8 mouse cellular contexts compared by ENCODE assay signal in genomic region chr17:56133457-56134363, GRCm38 (mm10). TPM values are rescaled to one million over a fixed set of nuclear protein-coding genes. Genes with fewer than 3 reads are reported as not detected.
DNase-seq lines count a peak whose midpoint lies in the region; ATAC-seq and TF ChIP-seq lines count a peak whose summit lies in the region.

No protein-coding gene starts in this region.

- no peak for TF ChIP-seq CTCF in spleen, adult 2 months (IDR thresholded peaks at IDR 0.05; ENCODE audit: extremely low read depth, insufficient read depth, insufficient read length, insufficient replicate concordance)

- peaks cover 5% of the 10 kb centered on the region; the same call in 1 of the 2 replicates for H3K4me1 ChIP-seq in spleen, adult 2 months (ENCODE audit: control insufficient read depth, insufficient read depth, insufficient read length)
- peaks cover 26% of the 10 kb centered on the region for H3K4me1 ChIP-seq in embryonic facial prominence, embryonic 13.5 days
- peaks cover 66% of the 10 kb centered on the region for H3K4me1 ChIP-seq in megakaryocyte, embryonic 14.5 days

- DNase-seq in spleen, adult 2 months (ENCODE audit: low read depth in 1 of 2, low spot score in 2 of 2): peak in 1 of 2 experiments; percentile 32
- DNase-seq in spleen, adult 12 weeks (ENCODE audit: low spot score): no peak
- peak; percentile 68 to 74 for DNase-seq in heart, postnatal 14 days
- peak; percentile 86 to 87 for DNase-seq in kidney, postnatal 36 days
- no peak for DNase-seq in frontal cortex, postnatal 14 days (ENCODE audit: low spot score in 2 of 2)
- DNase-seq in right cerebral cortex, postnatal 14 days: no peak

- ATAC-seq in embryonic facial prominence, embryonic 13.5 days (ENCODE audit: insufficient number of reproducible peaks, insufficient read depth, low FRiP score, low TSS enrichment, low read depth): peak; percentile 32; the same call in 1 of the 2 replicates

- H3K27ac ChIP-seq in spleen, adult 2 months (ENCODE audit: insufficient read depth, low read length): peak overlapping the region; percentile 47
- peak overlapping the region; percentile 45 for H3K27ac ChIP-seq in embryonic facial prominence, embryonic 13.5 days

- 2% methylated on average over 21 of the region's 21 CpGs for WGBS in spleen, adult 2 months
- 18% methylated on average over 19 of the region's 21 CpGs for WGBS in embryonic facial prominence, embryonic 13.5 days

- peak overlapping the region; percentile 56; the same call in 1 of the 2 replicates for H3K4me3 ChIP-seq in spleen, adult 2 months (ENCODE audit: extremely low read depth, insufficient read depth, insufficient read length)
- H3K4me3 ChIP-seq in embryonic facial prominence, embryonic 13.5 days: peak overlapping the region; percentile 36
- peak overlapping the region; percentile 96 for H3K4me3 ChIP-seq in megakaryocyte, embryonic 14.5 days (replicated peaks)

- no peaks in the 10 kb centered on the region for H3K36me3 ChIP-seq in spleen, adult 2 months (ENCODE audit: control insufficient read depth, insufficient read depth, low read length)
- peaks cover 12% of the 10 kb centered on the region; the same call in 1 of the 2 replicates for H3K36me3 ChIP-seq in embryonic facial prominence, embryonic 13.5 days
- H3K36me3 ChIP-seq in megakaryocyte, embryonic 14.5 days (replicated peaks; ENCODE audit: low read length): peaks cover 34% of the 10 kb centered on the region

- intact Hi-C loops in heart, postnatal 14 days (cut with DNase I): no loop called here

- no peaks in the 10 kb centered on the region for H3K9me3 ChIP-seq in embryonic facial prominence, embryonic 13.5 days
- no peaks in the 10 kb centered on the region for H3K9me3 ChIP-seq in megakaryocyte, embryonic 14.5 days

- H3K4me2 ChIP-seq in embryonic facial prominence, embryonic 13.5 days: peak overlapping the region; percentile 64

- H3K27me3 ChIP-seq in spleen, adult 2 months (ENCODE audit: control insufficient read depth, insufficient read depth, low read length): 0 out of 2 replicates have a peak, but pooled peaks cover under 1% of the 10 kb centered on the region
- peaks cover 23% of the 10 kb centered on the region for H3K27me3 ChIP-seq in embryonic facial prominence, embryonic 13.5 days
- peaks cover 16% of the 10 kb centered on the region for H3K27me3 ChIP-seq in megakaryocyte, embryonic 14.5 days (replicated peaks)

- peak overlapping the region; percentile 53; the same call in 1 of the 2 replicates for H3K9ac ChIP-seq in embryonic facial prominence, embryonic 13.5 days

- no peak for TF ChIP-seq POLR2A in spleen, adult 2 months (IDR thresholded peaks at IDR 0.05; ENCODE audit: low read depth, low read length)

RNA-seq across cellular contexts. Expression of gene Sema6b, which starts 6.4 kb away (rescaled TPM):
- 9.1 and 11.8 TPM in 2 replicates for polyA plus RNA-seq in spleen, adult 2 months (2012; rRNA removed)
- 2.4 and 2.5 TPM in 2 replicates for polyA plus RNA-seq in embryonic facial prominence, embryonic 13.5 days (2015; fragmentation: Nextera tagmentation; extraction: Ambion mirVana)
- total RNA-seq in heart, postnatal 14 days (2021): 10 to 100 TPM; 14.5 to 14.7 TPM
- 19.4 and 37.0 TPM in 2 replicates for polyA plus RNA-seq in megakaryocyte, embryonic 14.5 days (2012; ENCODE audit: insufficient read depth, low replicate concordance)

RNA-seq across cellular contexts. Expression of gene Lrg1, which starts 11.9 kb away (rescaled TPM):
- polyA plus RNA-seq in spleen, adult 2 months (2012; rRNA removed): 56.0 and 79.2 TPM in 2 replicates
- polyA plus RNA-seq in embryonic facial prominence, embryonic 13.5 days (2015; fragmentation: Nextera tagmentation; extraction: Ambion mirVana): 0.24 and 0.30 TPM in 2 replicates
- total RNA-seq in heart, postnatal 14 days (2021): 10 to 100 TPM; 36.7 to 45.8 TPM
- polyA plus RNA-seq in megakaryocyte, embryonic 14.5 days (2012; ENCODE audit: insufficient read depth, low replicate concordance): 2.7 TPM in 1 of 2 replicates, not detected in the other

RNA-seq across cellular contexts. Expression of gene Plin5, which starts 16.3 kb away (rescaled TPM):
- 0.30 and 0.36 TPM in 2 replicates for polyA plus RNA-seq in spleen, adult 2 months (2012; rRNA removed)
- 0.17 and 0.30 TPM in 2 replicates for polyA plus RNA-seq in embryonic facial prominence, embryonic 13.5 days (2015; fragmentation: Nextera tagmentation; extraction: Ambion mirVana)
- total RNA-seq in heart, postnatal 14 days (2021): 100 to 1,000 TPM; 154 to 166 TPM
- not detected in 2 replicates for polyA plus RNA-seq in megakaryocyte, embryonic 14.5 days (2012; ENCODE audit: insufficient read depth, low replicate concordance)

RNA-seq across cellular contexts. Expression of gene Plin4, which starts 24.1 kb away (rescaled TPM):
- polyA plus RNA-seq in spleen, adult 2 months (2012; rRNA removed): 2.3 and 3.0 TPM in 2 replicates
- polyA plus RNA-seq in embryonic facial prominence, embryonic 13.5 days (2015; fragmentation: Nextera tagmentation; extraction: Ambion mirVana): 0.07 and 0.10 TPM in 2 replicates
- total RNA-seq in heart, postnatal 14 days (2021): 100 to 1,000 TPM; 125 to 147 TPM
- not detected in 2 replicates for polyA plus RNA-seq in megakaryocyte, embryonic 14.5 days (2012; ENCODE audit: insufficient read depth, low replicate concordance)

RNA-seq across cellular contexts. Expression of gene Tnfaip8l1, which starts 28.6 kb away (rescaled TPM):
- 6.6 and 7.3 TPM in 2 replicates for polyA plus RNA-seq in spleen, adult 2 months (2012; rRNA removed)
- polyA plus RNA-seq in embryonic facial prominence, embryonic 13.5 days (2015; fragmentation: Nextera tagmentation; extraction: Ambion mirVana): 13.8 and 13.9 TPM in 2 replicates
- 1 to 10 TPM; 3.5 to 5.1 TPM for total RNA-seq in heart, postnatal 14 days (2021)
- 0.94 and 3.0 TPM in 2 replicates for polyA plus RNA-seq in megakaryocyte, embryonic 14.5 days (2012; ENCODE audit: insufficient read depth, low replicate concordance)

Comparison
In these comparisons a context has a peak if more than half of its experiments do, and no peak if none do; other contexts are left out.
1. DNase-seq: peak in heart, postnatal 14 days (2 of 2) and kidney, postnatal 36 days (2 of 2); none in spleen, adult 12 weeks (single experiment), frontal cortex, postnatal 14 days (0 of 2) and right cerebral cortex, postnatal 14 days (single experiment).
2. H3K4me3 ChIP-seq: peak in every context shown above with its lines; median percentile 96 in megakaryocyte, embryonic 14.5 days; 56 in spleen, adult 2 months; 36 in embryonic facial prominence, embryonic 13.5 days.
3. RNA of gene Lrg1, which starts 11.9 kb away (polyA plus RNA-seq): 56.0 to 79.2 TPM in spleen, adult 2 months; 2.7 TPM in megakaryocyte, embryonic 14.5 days and 0.24 to 0.30 TPM in embryonic facial prominence, embryonic 13.5 days; every median in the first group is over 10 times any median in the second.